ENCODE assay signal across 8 mouse cellular contexts in genomic region chr11:97536083-97536747, GRCm38 (mm10). TPM values are rescaled to one million over a fixed set of nuclear protein-coding genes. Genes with fewer than 3 reads are reported as not detected.
A peak's percentile ranks its signal among the peaks of the same experiment; 100 is the strongest.
DNase-seq lines count a peak whose midpoint lies in the region; ATAC-seq and TF ChIP-seq lines count a peak whose summit lies in the region.

No protein-coding gene starts in this region.

- TF ChIP-seq CTCF in thymus, adult 2 months (IDR thresholded peaks at IDR 0.05; ENCODE audit: borderline replicate concordance, control insufficient read depth, extremely low read depth, insufficient read depth, low read length, poor library complexity), result no peak

- H3K36me3 ChIP-seq in kidney, embryonic 14.5 days (ENCODE audit: control insufficient read depth, insufficient read depth, low read length), result no peaks in the 10 kb centered on the region
- H3K36me3 ChIP-seq in hindbrain, embryonic 10.5 days, result 0 out of 2 replicates have a peak, but pooled peaks cover 5% of the 10 kb centered on the region
- peaks cover 36% of the 10 kb centered on the region for H3K36me3 ChIP-seq in midbrain, embryonic 14.5 days (ENCODE audit: control insufficient read depth, insufficient read depth, low read length)
- no peaks in the 10 kb centered on the region for H3K36me3 ChIP-seq in thymus, adult 2 months (ENCODE audit: control insufficient read depth, insufficient read depth, low read length)

- no peak for ATAC-seq in kidney, embryonic 14.5 days (ENCODE audit: low FRiP score, low TSS enrichment)
- ATAC-seq in midbrain, embryonic 14.5 days (ENCODE audit: low FRiP score, low TSS enrichment), result no peak

- no peaks in the 10 kb centered on the region for H3K9me3 ChIP-seq in kidney, embryonic 14.5 days (ENCODE audit: control insufficient read depth, low read length)
- H3K9me3 ChIP-seq in hindbrain, embryonic 10.5 days, result no peaks in the 10 kb centered on the region
- no peaks in the 10 kb centered on the region for H3K9me3 ChIP-seq in midbrain, embryonic 14.5 days (ENCODE audit: control insufficient read depth, low read length)

- H3K27ac ChIP-seq in kidney, embryonic 14.5 days (ENCODE audit: low read depth, low read length), result no peak overlapping the region
- H3K27ac ChIP-seq in hindbrain, embryonic 10.5 days, result no peak overlapping the region
- H3K27ac ChIP-seq in midbrain, embryonic 14.5 days (replicated peaks; ENCODE audit: low read depth, low read length), result no peak overlapping the region
- no peak overlapping the region for H3K27ac ChIP-seq in thymus, adult 2 months (ENCODE audit: control insufficient read depth, insufficient read depth, low read length)

- H3K27me3 ChIP-seq in kidney, embryonic 14.5 days (ENCODE audit: control insufficient read depth, insufficient read depth, low read length), result peaks cover 62% of the 10 kb centered on the region
- peaks cover 96% of the 10 kb centered on the region for H3K27me3 ChIP-seq in hindbrain, embryonic 10.5 days (ENCODE audit: insufficient read depth, poor library complexity, severe bottlenecking)
- H3K27me3 ChIP-seq in midbrain, embryonic 14.5 days (ENCODE audit: control insufficient read depth, insufficient read depth, low read length), result peaks cover 52% of the 10 kb centered on the region
- peaks cover 30% of the 10 kb centered on the region for H3K27me3 ChIP-seq in thymus, adult 2 months (ENCODE audit: control insufficient read depth, insufficient read depth, low read length)

- TF ChIP-seq POLR2A in thymus, adult 2 months (IDR thresholded peaks at IDR 0.05; ENCODE audit: control insufficient read depth, extremely low read depth, insufficient read depth, low read length, poor library complexity), result no peak

- peak overlapping the region; percentile 36; the same call in 1 of the 2 replicates for H3K4me3 ChIP-seq in kidney, embryonic 14.5 days (ENCODE audit: low read length)
- H3K4me3 ChIP-seq in hindbrain, embryonic 10.5 days, result peak overlapping the region; percentile 57
- no peak overlapping the region for H3K4me3 ChIP-seq in midbrain, embryonic 14.5 days (replicated peaks; ENCODE audit: low read depth, low read length)
- no peak overlapping the region for H3K4me3 ChIP-seq in thymus, adult 2 months (ENCODE audit: control insufficient read depth, insufficient read depth, low read length)

- peak overlapping the region; percentile 55 for H3K4me2 ChIP-seq in kidney, embryonic 14.5 days (replicated peaks; ENCODE audit: low read depth, low read length)
- peak overlapping the region; percentile 37; the same call in 1 of the 2 replicates for H3K4me2 ChIP-seq in midbrain, embryonic 14.5 days (ENCODE audit: low read length)

- peaks cover 26% of the 10 kb centered on the region for H3K4me1 ChIP-seq in kidney, embryonic 14.5 days (ENCODE audit: control insufficient read depth, insufficient read depth, low read length)
- H3K4me1 ChIP-seq in hindbrain, embryonic 10.5 days (replicated peaks), result peaks cover 84% of the 10 kb centered on the region
- H3K4me1 ChIP-seq in midbrain, embryonic 14.5 days (ENCODE audit: control insufficient read depth, insufficient read depth, low read length), result peaks cover 28% of the 10 kb centered on the region
- peaks cover 27% of the 10 kb centered on the region for H3K4me1 ChIP-seq in thymus, adult 2 months (replicated peaks; ENCODE audit: control insufficient read depth, insufficient read depth, low read length)

- no peak for DNase-seq in kidney, postnatal 4 days
- peak; percentile 82 for DNase-seq in cerebellum, adult 9-11 months
- no peak for DNase-seq in hindbrain, embryonic 10.5 days (ENCODE audit: low spot score)
- DNase-seq in midbrain, embryonic 14.5 days, result no peak
- no peak for DNase-seq in thymus, adult 2 months
- no peak for DNase-seq in embryo, embryonic 11 days
- no peak for DNase-seq in frontal cortex, postnatal 10 days (ENCODE audit: low spot score in 2 of 2)

- 13% methylated on average over 35 of the region's 35 CpGs for WGBS in kidney, embryonic 14.5 days
- 11% methylated on average over 35 of the region's 35 CpGs for WGBS in hindbrain, embryonic 10.5 days
- 24% methylated on average over 35 of the region's 35 CpGs for WGBS in midbrain, embryonic 14.5 days
- 14% methylated on average over 35 of the region's 35 CpGs for WGBS in thymus, adult 2 months

- no peak overlapping the region for H3K9ac ChIP-seq in kidney, embryonic 14.5 days (ENCODE audit: low read depth, low read length)
- H3K9ac ChIP-seq in midbrain, embryonic 14.5 days (replicated peaks; ENCODE audit: low read length), result no peak overlapping the region

RNA-seq across cellular contexts. Expression of gene 4933428G20Rik, which starts 36.1 kb away (rescaled TPM):
- polyA plus RNA-seq in kidney, embryonic 14.5 days (2014; fragmentation: Nextera tagmentation; extraction: Ambion mirVana), result 0.15 and 0.69 TPM in 2 replicates
- polyA plus RNA-seq in hindbrain, embryonic 10.5 days (2016; fragmentation: Nextera tagmentation; extraction: Ambion mirVana), result 0.59 and 0.66 TPM in 2 replicates
- 0.51 TPM in 1 of 2 replicates, not detected in the other for polyA plus RNA-seq in midbrain, embryonic 14.5 days (2014; fragmentation: Nextera tagmentation; extraction: Ambion mirVana)
- not detected in 2 replicates for polyA plus RNA-seq in thymus, adult 2 months (2012; rRNA removed)

RNA-seq across cellular contexts. Expression of gene Srcin1, which starts 39.8 kb away (rescaled TPM):
- polyA plus RNA-seq in kidney, embryonic 14.5 days (2014; fragmentation: Nextera tagmentation; extraction: Ambion mirVana), result 0.97 and 1.1 TPM in 2 replicates
- 0.76 and 1.8 TPM in 2 replicates for polyA plus RNA-seq in hindbrain, embryonic 10.5 days (2016; fragmentation: Nextera tagmentation; extraction: Ambion mirVana)
- 9.6 and 15.1 TPM in 2 replicates for polyA plus RNA-seq in midbrain, embryonic 14.5 days (2014; fragmentation: Nextera tagmentation; extraction: Ambion mirVana)
- 0.32 and 0.55 TPM in 2 replicates for polyA plus RNA-seq in thymus, adult 2 months (2012; rRNA removed)

Comparison
In these comparisons a context has a peak if more than half of its experiments do, and no peak if none do; other contexts are left out.
1. H3K4me3 ChIP-seq: peak in kidney, embryonic 14.5 days (single experiment) and hindbrain, embryonic 10.5 days (single experiment); none in midbrain, embryonic 14.5 days (single experiment) and thymus, adult 2 months (single experiment).